Mouse (Mus musculus) heart, embryonic 12.5 days (tissue): ENCODE measurements around the gene Sppl3. TPM values are rescaled to one million over a fixed set of nuclear protein-coding genes. Genes with fewer than 3 reads are reported as not detected.
A peak's percentile ranks its signal among the peaks of the same experiment; 100 is the strongest.

Source experiments
- ATAC-seq: fragments of 200-750 bp; cut with Nextera tagmentation; 2 replicates; pipeline ENCODE4 v1.8.0; 2017; ENCODE audit warnings: moderate TSS enrichment, moderate library complexity; ENCODE audit not compliant: insufficient number of reproducible peaks, low FRiP score
- H3K27ac ChIP-seq: fragments of 300-500 bp; sonication (generic); 2 replicates; pipeline ENCODE4 v1.5.1; 2016; ENCODE audit warnings: mild to moderate bottlenecking, moderate library complexity; ENCODE audit not compliant: poor library complexity, severe bottlenecking
- H3K27me3 ChIP-seq: fragments of 300-500 bp; sonication (generic); replicated peaks from 2 replicates; pipeline ENCODE4 v1.6.1; 2016; ENCODE audit warnings: mild to moderate bottlenecking, moderate library complexity
- H3K36me3 ChIP-seq: fragments of 300-500 bp; sonication (generic); 2 replicates; pipeline ENCODE4 v1.6.1; 2016; ENCODE audit warnings: mild to moderate bottlenecking, moderate library complexity
- H3K4me1 ChIP-seq: fragments of 300-500 bp; sonication (generic); replicated peaks from 2 replicates; pipeline ENCODE4 v1.6.1; 2016; ENCODE audit warnings: mild to moderate bottlenecking
- H3K4me2 ChIP-seq: fragments of 300-500 bp; sonication (generic); 2 replicates; pipeline ENCODE4 v1.6.1; 2016; ENCODE audit warnings: mild to moderate bottlenecking, moderate library complexity
- H3K4me3 ChIP-seq: fragments of 300-500 bp; sonication (generic); 2 replicates; pipeline ENCODE4 v1.5.1; 2016; ENCODE audit warnings: mild to moderate bottlenecking
- H3K9ac ChIP-seq: fragments of 300-500 bp; sonication (generic); 2 replicates; pipeline ENCODE4 v1.6.1; 2016; ENCODE audit warnings: mild to moderate bottlenecking, moderate library complexity
- H3K9me3 ChIP-seq: fragments of 300-500 bp; sonication (generic); replicated peaks from 2 replicates; pipeline ENCODE4 v1.6.1; 2016; ENCODE audit warnings: mild to moderate bottlenecking, moderate library complexity
- WGBS: fragments of 180-500 bp; shearing (Covaris S2); methylation state at CpG from one replicate; pipeline ENCODE4 v1.1.7; 2016; 5-methylcytosine and 5-hydroxymethylcytosine counted together
- polyA plus RNA-seq: library from polyadenylated mRNA; unstranded; fragments of >200 nt; fragmentation: Nextera tagmentation; extraction: Ambion mirVana; gene quantifications from 2 replicates; pipeline ENCODE4 v1.2.1, GENCODE M21; 2016

Sppl3 gene
- polyA plus RNA-seq, result 18.2 and 18.9 TPM in 2 replicates

DNA sequence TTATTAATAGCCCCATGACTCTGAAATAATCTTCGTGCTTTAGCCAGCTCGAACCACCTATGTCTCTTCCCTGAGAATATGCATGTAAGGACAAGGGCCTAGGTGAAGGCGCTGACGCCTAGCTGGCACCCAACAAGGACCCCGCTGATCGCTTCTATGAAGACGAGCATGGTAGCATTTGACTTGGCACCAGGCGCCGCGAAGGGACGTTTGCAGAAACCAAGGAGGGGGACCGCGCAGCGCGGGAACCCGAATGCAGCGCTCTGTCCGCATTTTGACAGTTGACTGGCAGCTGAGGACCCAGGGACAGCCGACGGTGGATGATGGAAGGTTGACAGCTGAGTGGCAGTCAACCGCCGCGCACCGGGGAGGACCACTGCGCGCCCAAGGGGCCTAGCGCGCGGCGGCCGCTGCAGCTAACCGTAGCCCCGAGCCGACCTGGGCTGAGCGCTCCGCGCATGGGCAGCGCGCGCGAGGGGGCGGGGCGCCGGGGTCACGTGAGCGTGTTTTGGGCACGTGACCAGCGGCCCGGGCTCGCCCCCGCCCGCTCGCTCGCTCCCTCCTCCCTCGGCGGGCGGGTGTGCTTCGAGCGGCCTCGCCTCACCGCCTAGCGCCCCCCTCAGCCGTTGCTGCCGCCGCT, at the start of gene Sppl3:
Sppl3 (plus strand) TSS at position 561 of the 640 bp plus-strand sequence.
- Histone ChIP-seq H3K9ac (peak within 1 kb of the TSS; percentile 100), H3K9me3 (no peaks in the 10 kb centered on the region), H3K4me1 (peaks cover 40% of the 10 kb centered on the region), H3K4me2 (peak within 1 kb of the TSS; percentile 94), H3K36me3 (no peaks in the 10 kb centered on the region), H3K27me3 (no peaks in the 10 kb centered on the region), H3K4me3 (peak within 1 kb of the TSS; percentile 98), H3K27ac (peak within 1 kb of the TSS; percentile 90)
- WGBS, result 1% methylated on average over 53 of the region's 65 CpGs
- ATAC-seq, result peak; percentile 92

DNA sequence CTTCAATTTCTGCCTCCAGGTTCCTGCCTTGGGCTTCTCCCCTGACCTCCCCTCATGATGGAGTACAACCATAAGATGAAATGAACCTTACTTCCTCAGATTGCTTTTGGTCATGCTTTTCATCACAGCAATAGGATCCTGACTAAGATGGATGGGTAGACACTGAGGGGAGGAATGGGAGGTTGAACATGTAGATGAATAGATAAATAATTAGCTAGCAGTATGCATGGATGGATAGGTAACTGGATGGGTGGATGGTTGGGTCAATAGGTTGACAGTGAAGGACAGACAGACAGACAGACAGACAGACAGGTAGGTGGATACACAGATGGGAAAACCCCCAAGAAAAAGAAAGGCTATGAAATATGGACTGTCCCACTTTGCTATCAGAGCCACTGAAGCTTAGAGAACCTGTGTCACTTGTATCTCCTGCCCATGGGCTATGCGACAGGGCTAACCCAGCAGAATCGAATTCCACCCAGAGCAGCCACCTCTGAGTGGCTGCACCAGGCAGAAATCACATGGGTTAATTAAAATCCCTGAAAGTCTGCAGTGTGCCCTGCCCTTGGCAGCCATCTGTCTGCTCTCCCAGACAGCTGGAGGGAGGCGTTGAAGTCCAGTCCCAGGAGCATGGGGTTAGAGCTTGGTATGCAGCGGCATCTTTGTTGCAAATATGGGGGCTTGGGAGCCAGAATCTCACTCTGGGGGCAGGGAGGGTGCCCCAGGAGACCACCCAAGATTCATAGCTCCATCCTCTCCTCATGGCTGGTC, 49.2 kb upstream of the Sppl3 start:
- H3K27me3 ChIP-seq, result peaks cover 11% of the 10 kb centered on the region; the same call in 1 of the 2 replicates
- H3K4me3 ChIP-seq, result no peak overlapping the region
- 52% methylated on average over 4 of the region's 4 CpGs for WGBS
- no peaks in the 10 kb centered on the region for H3K36me3 ChIP-seq
- H3K27ac ChIP-seq, result no peak overlapping the region
- H3K9me3 ChIP-seq, result no peaks in the 10 kb centered on the region; the same call in 1 of the 2 replicates
- no peak for ATAC-seq
- H3K4me1 ChIP-seq, result peaks cover 21% of the 10 kb centered on the region
- no peak overlapping the region for H3K4me2 ChIP-seq
- no peak overlapping the region for H3K9ac ChIP-seq

DNA sequence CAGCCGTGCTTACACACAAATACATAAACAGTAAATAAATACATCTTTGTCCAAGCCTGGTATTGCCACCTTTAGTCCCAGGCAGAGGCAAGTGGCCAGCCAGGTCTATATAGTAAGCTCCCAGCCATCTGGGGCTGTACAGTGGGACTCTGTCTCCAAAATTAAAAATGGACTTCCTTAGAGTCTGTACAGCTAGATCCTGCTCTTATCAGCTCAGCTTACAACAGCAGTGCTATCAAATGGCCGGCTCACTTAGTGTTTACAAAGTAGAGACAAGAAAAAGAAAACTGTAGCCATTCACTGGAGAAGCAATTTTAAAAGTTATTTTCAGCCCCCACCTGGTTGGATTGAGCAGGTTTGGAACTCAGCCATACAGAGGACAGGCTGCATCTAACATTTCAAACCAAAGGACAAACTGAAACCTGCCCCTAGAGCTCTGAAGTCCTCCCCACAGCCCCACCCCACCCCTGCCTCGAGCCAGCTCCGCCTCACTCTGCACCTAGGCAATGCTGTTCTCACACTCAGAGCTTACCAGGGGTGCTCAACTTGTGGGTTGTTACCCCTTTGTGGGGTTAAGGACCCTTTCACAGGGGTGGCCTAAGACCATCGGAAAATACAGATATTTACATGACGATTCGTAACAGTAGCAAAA, 46.5 kb upstream of the Sppl3 start:
- Histone ChIP-seq H3K27ac (no peak overlapping the region), H3K4me3 (no peak overlapping the region), H3K36me3 (no peaks in the 10 kb centered on the region), H3K4me1 (peaks cover 27% of the 10 kb centered on the region), H3K9ac (peak overlapping the region; percentile 29; the same call in 1 of the 2 replicates), H3K4me2 (peak overlapping the region; percentile 23; the same call in 1 of the 2 replicates), H3K9me3 (no peaks in the 10 kb centered on the region; the same call in 1 of the 2 replicates), H3K27me3 (peaks cover 38% of the 10 kb centered on the region)
- 48% methylated on average over 7 of the region's 7 CpGs for WGBS
- peak; percentile 51; the same call in 1 of the 2 replicates for ATAC-seq

DNA sequence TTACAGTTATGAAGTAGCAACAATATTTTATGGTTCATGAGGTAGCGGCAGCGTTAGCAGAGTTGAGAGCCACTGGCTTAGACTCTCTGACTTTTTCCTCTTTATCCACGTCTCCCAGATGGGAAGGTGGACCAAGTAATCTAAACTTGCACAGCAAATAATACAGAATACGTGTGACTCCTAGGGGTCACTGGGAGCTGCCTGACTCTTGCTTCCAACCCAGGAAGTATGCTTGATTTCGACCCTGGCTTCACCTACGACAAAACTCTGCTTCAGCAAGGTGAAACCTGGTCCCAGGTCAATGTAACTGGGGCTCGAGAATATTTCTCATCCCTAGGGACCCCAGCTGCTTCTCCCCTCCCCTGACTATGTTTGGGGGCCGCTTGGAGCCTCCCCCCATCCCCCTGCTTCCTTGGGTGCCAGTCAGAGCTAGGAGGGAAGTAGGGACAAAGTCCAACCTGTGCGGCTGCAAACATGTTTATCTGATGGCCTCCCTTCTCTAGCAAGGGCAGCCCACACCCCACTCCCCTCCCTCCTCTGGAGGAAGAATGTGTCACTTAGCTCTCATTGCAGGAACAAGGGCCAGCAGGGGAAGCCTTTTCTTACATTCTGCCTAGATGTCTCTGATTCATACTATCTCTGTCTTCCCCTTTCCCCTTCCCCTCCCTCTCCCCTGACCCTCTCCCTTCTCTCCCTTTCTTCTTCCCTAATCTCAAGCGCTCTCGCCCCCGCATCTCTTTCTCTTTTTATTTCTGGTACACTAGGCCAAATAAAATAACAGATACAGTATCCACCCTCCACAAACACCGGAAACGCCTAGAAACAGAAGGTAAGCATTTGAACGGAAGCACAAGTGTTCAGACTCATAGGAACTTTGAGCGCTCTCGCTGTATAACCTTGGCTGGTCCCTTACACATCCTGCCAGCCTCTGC, 45.7 kb upstream of the Sppl3 start:
- no peak overlapping the region; the same call in 1 of the 2 replicates for H3K4me2 ChIP-seq
- peaks cover 46% of the 10 kb centered on the region for H3K27me3 ChIP-seq
- peaks cover 27% of the 10 kb centered on the region for H3K4me1 ChIP-seq
- H3K4me3 ChIP-seq, result no peak overlapping the region
- no peak overlapping the region for H3K27ac ChIP-seq
- no peaks in the 10 kb centered on the region for H3K9me3 ChIP-seq
- no peak for ATAC-seq
- 48% methylated on average over 17 of the region's 17 CpGs for WGBS
- no peak overlapping the region for H3K9ac ChIP-seq
- H3K36me3 ChIP-seq, result no peaks in the 10 kb centered on the region

DNA sequence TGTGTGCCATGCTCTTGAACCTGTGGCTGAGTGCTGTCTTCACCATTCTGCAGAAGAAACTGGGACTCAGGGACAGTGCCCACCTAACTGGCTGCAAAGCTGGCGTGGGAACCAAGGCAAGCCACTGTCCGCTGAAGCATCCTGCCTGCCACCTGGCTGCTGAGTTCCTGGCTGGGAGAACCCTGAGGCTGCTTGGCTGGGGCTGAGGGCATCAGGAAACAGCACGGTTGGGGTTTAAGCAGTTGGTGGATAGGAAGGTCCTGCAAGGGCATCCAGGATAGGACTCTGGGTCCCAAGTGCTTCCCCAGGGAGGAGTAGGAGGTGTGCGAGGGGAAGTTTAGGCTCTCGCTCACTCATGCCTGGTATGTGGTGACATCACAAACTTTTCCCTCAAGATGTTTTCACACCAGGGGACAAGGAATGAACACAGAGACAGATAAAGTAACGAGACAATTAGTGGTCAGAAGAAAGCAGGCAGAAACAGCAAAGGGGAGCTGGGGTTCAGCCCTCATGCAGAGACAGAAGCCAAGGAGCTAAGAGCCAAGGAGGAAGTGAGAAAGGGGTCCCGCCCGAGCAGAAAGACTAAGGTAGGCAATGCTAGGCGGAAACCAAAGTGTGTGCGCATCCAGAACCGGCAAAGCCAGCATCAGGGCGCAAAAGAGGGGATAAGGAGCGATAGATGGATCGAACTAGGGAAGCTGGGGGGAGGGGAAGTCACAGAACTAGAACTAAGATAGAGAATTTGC, 43.2 kb upstream of the Sppl3 start:
- 25% methylated on average over 14 of the region's 14 CpGs for WGBS
- ATAC-seq, result no peak
- H3K36me3 ChIP-seq, result no peaks in the 10 kb centered on the region

DNA sequence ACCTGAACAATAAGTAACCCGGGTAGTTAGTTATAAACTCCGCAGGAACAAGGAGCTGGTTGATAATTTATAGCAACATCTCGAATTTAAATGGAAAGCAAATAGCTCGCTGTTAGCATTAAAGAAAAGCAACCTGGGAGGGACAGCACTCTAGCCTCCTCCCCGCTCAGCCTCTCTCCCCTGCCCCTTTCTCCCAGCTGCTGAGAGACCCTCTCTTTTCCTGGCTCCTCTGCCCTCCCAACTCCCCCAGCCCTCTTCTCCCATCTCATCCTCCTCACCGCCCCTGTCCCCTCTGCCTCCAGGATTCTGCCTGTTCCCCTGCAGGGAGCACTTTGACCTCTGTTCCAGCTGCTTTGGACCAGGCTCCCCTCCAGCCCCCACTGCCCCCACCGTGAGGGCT, 42.3 kb upstream of the Sppl3 start:
- no peaks in the 10 kb centered on the region for H3K36me3 ChIP-seq
- peaks cover 45% of the 10 kb centered on the region for H3K27me3 ChIP-seq
- H3K9me3 ChIP-seq, result no peaks in the 10 kb centered on the region
- peaks cover 25% of the 10 kb centered on the region for H3K4me1 ChIP-seq
- no peak for ATAC-seq
- H3K9ac ChIP-seq, result no peak overlapping the region
- H3K27ac ChIP-seq, result no peak overlapping the region
- no peak overlapping the region for H3K4me3 ChIP-seq
- WGBS, result 32% methylated on average over 7 of the region's 7 CpGs
- no peak overlapping the region for H3K4me2 ChIP-seq

More for the DNA sequence above, 43.2 kb upstream of the Sppl3 start:
- Histone ChIP-seq H3K4me1 (peaks cover 25% of the 10 kb centered on the region), H3K27me3 (peaks cover 47% of the 10 kb centered on the region), H3K9me3 (no peaks in the 10 kb centered on the region), H3K27ac (no peak overlapping the region), H3K9ac (no peak overlapping the region), H3K4me2 (no peak overlapping the region), H3K4me3 (no peak overlapping the region)

DNA sequence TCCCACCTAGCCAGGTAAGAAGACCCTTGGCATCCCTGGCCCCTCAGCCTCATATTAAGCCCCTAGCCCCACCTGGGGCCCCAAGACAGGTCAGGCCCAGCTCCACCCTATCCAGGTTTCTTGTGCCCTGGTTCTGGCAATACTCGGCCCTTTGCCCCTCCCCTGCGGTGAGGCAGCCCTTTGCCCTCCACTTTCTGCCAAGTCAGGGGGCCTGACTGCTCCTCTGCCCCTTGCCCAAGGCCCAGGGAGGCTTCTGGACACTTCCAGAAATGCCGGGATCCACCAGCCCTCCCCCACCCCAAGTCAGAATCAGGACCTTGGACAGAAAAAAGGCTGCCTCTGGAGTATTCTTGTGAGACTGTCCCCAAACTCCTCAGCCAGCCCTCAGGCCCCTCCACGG, 41.9 kb upstream of the Sppl3 start:
- no peak overlapping the region for H3K9ac ChIP-seq

DNA sequence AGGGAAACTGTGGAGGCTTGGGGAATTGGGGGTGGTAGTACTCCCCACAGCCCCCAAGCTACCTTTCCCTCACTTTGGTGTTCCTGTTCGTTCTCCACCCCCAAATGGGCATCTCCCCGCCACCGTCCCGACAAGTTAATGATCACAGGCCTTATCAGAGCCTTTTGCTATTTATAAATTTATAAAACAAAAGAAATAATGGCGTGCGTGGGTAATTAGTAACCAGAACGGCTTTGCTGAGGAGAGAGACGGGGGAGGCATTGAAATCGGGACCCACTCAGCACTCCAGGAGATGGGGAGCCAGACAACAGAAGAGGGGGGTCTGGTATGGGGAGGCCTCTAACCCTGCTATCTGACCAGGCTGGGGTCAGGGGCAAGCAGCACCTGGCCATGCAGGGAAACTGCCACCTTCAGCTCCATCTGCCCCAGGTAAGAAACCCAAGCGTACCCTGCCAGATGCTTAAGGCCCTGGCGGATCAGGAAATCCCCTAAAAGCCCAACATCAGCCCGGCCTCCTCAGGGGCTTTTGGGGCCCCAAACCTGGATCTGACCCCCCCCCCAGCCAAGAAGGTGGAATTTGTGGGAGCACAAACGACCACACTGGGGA, 41.2 kb upstream of the Sppl3 start:
- Histone ChIP-seq H3K4me3 (no peak overlapping the region), H3K36me3 (no peaks in the 10 kb centered on the region), H3K4me1 (peaks cover 17% of the 10 kb centered on the region), H3K27me3 (peaks cover 45% of the 10 kb centered on the region), H3K9me3 (no peaks in the 10 kb centered on the region), H3K4me2 (no peak overlapping the region), H3K27ac (no peak overlapping the region), H3K9ac (no peak overlapping the region)
- 62% methylated on average over 13 of the region's 13 CpGs for WGBS
- no peak for ATAC-seq

More for the DNA sequence above, 41.9 kb upstream of the Sppl3 start:
- H3K27ac ChIP-seq, result no peak overlapping the region
- H3K4me1 ChIP-seq, result peaks cover 24% of the 10 kb centered on the region
- WGBS, result 15% methylated on average over 4 of the region's 4 CpGs
- H3K4me3 ChIP-seq, result no peak overlapping the region
- ATAC-seq, result no peak
- no peak overlapping the region for H3K4me2 ChIP-seq
- H3K27me3 ChIP-seq, result peaks cover 45% of the 10 kb centered on the region
- no peaks in the 10 kb centered on the region for H3K36me3 ChIP-seq
- no peaks in the 10 kb centered on the region for H3K9me3 ChIP-seq

DNA sequence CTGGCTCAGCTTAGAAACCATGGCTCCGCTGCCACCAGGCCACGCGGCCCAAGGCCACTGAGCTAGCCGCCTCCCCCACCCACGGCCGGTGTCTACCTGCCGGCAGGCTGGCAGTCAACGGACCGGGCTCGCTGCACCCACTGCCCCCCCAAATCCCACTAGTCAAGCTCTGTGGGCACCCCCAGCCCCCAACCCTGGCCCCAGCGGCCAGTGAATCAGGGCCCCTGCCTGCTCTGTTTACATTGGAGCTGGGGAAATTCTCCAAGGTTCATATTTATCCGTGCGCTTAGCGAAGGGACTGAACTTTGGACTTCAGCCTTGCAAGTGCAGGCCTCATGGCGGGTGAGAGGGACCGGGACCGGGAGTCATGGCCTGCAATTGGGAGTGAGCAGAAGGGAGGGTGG, 40.1 kb upstream of the Sppl3 start, which contains the start of gene Hnf1a:
Hnf1a (minus strand) TSS at position 271 of the 404 bp plus-strand sequence.
- Histone ChIP-seq H3K9ac (no peak within 1 kb of the TSS), H3K4me3 (no peak within 1 kb of the TSS), H3K9me3 (no peaks in the 10 kb centered on the region), H3K4me2 (no peak within 1 kb of the TSS), H3K36me3 (no peaks in the 10 kb centered on the region), H3K27me3 (peaks cover 45% of the 10 kb centered on the region), H3K4me1 (0 out of 2 replicates have a peak, but pooled peaks cover 7% of the 10 kb centered on the region), H3K27ac (no peak within 1 kb of the TSS)
- WGBS, result 80% methylated on average over 17 of the region's 17 CpGs
- 0 out of 2 replicates have a peak, but pooled peaks have one; percentile 11 for ATAC-seq
